Mouse (Mus musculus): ENCODE results near the gene Il27. TPM values are rescaled to one million over a fixed set of nuclear protein-coding genes. Genes with fewer than 3 reads are reported as not detected.
"Not testable (repeated sequence)": the region's sequence is repeated elsewhere in the genome, so short reads cannot be mapped to it uniquely, and the experiment has no call there.

Gene Il27
- not detected in 2 replicates for polyA plus RNA-seq (2015; fragmentation: Nextera tagmentation; extraction: Ambion mirVana)

DNA sequence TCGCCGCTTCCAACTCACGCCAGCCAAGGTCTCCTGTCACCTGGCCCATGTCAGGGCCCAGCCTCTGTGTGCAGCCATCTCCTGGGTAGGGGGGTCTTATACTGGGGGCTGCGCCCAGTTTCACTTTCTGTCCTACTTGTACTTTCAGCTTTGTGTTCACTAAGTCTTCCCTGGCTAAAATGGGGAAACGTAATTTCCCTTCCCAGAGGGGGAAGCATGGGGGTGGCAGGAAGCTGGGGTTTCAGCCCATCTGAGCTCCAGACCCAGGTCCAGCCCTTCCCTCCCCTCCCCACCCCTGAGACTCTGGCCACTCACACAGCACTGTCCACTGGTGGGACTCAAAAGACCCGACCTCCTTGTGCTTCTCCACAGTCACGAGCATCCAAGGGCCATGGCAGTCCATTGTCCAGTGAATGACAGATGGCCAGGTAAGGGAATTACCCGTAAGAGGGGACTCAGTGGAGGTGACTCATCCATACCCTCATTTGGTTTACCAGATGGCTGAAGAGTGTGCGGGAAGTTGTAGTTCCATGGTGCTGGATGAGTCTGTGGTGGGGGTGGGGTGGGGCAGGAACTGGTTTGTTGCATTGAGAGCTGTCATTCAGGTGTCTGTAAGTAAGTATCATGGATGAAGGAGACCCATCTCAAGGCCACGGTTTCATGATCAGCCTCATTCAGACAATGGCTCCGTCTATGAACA lies at the start of gene Il27:
Gene Il27 (minus strand): TSS at position 80 of the 700 bp plus-strand sequence.
- Histone ChIP-seq H3K9ac (no peak within 1 kb of the TSS), H3K4me1 (no peaks in the 10 kb centered on the region), H3K27me3 (peaks cover 9% of the 10 kb centered on the region), H3K27ac (no peak within 1 kb of the TSS), H3K4me3 (no peak within 1 kb of the TSS), H3K9me3 (no peaks in the 10 kb centered on the region), H3K36me3 (no peaks in the 10 kb centered on the region), H3K4me2 (no peak within 1 kb of the TSS)
- WGBS, result 79% methylated on average over 11 of the region's 11 CpGs
- ATAC-seq (ENCODE audit: insufficient number of reproducible peaks, insufficient read depth, low FRiP score, low TSS enrichment, low read depth), result no peak

- Histone ChIP-seq H3K4me2 (no peak overlapping the region), H3K9me3 (no peaks in the 10 kb centered on the region), H3K4me1 (no peaks in the 10 kb centered on the region; the same call in 1 of the 2 replicates), H3K27me3 (no peaks in the 10 kb centered on the region), H3K27ac (no peak overlapping the region), H3K36me3 (no peaks in the 10 kb centered on the region), H3K4me3 (no peak overlapping the region), H3K9ac (no peak overlapping the region)
- 63% methylated on average over 3 of the region's 3 CpGs for WGBS
- ATAC-seq (ENCODE audit: insufficient number of reproducible peaks, insufficient read depth, low FRiP score, low TSS enrichment, low read depth), result no peak
Measured at GRCm38 (mm10) chr7:126644345-126644744, 49.6 kb upstream of the Il27 start.

- WGBS, result 69% methylated on average over 3 of the region's 3 CpGs
Measured at GRCm38 (mm10) chr7:126643244-126643617, 48.5 kb upstream of the Il27 start.

GRCm38 (mm10) chr7:126642545-126643243 lies 48.0 kb upstream of the Il27 start:
- no peak overlapping the region for H3K27ac ChIP-seq
- H3K4me3 ChIP-seq, result no peak overlapping the region
- H3K9me3 ChIP-seq, result no peaks in the 10 kb centered on the region
- no peaks in the 10 kb centered on the region for H3K4me1 ChIP-seq
- no peak for ATAC-seq (ENCODE audit: insufficient number of reproducible peaks, insufficient read depth, low FRiP score, low TSS enrichment, low read depth)
- H3K36me3 ChIP-seq, result no peaks in the 10 kb centered on the region
- whole genome bisulfite sequencing, result 69% methylated on average over 5 of the region's 5 CpGs
- H3K27me3 ChIP-seq, result no peaks in the 10 kb centered on the region
- H3K4me2 ChIP-seq, result no peak overlapping the region
- H3K9ac ChIP-seq, result no peak overlapping the region

More at GRCm38 (mm10) chr7:126643244-126643617, 48.5 kb upstream of the Il27 start:
- H3K4me2 ChIP-seq; H3K36me3 ChIP-seq; H3K9ac ChIP-seq; ATAC-seq (ENCODE audit: insufficient number of reproducible peaks, insufficient read depth, low FRiP score, low TSS enrichment, low read depth); H3K27ac ChIP-seq; H3K4me1 ChIP-seq; H3K4me3 ChIP-seq; H3K27me3 ChIP-seq; H3K9me3 ChIP-seq: not testable (repeated sequence)

- no peak overlapping the region for H3K4me3 ChIP-seq
- H3K9ac ChIP-seq, result no peak overlapping the region
- ATAC-seq (ENCODE audit: insufficient number of reproducible peaks, insufficient read depth, low FRiP score, low TSS enrichment, low read depth), result no peak
- 13% methylated on average over 4 of the region's 4 CpGs for WGBS
- H3K9me3 ChIP-seq, result no peaks in the 10 kb centered on the region
- no peak overlapping the region for H3K4me2 ChIP-seq
- no peaks in the 10 kb centered on the region for H3K36me3 ChIP-seq
- H3K27ac ChIP-seq, result no peak overlapping the region
- H3K27me3 ChIP-seq, result no peaks in the 10 kb centered on the region
- H3K4me1 ChIP-seq, result no peaks in the 10 kb centered on the region
Measured at GRCm38 (mm10) chr7:126636733-126637520, 42.2 kb upstream of the Il27 start.

GRCm38 (mm10) chr7:126635375-126635774 lies 40.6 kb upstream of the Il27 start:
- H3K4me2 ChIP-seq, result no peak overlapping the region
- no peak overlapping the region for H3K27ac ChIP-seq
- H3K27me3 ChIP-seq, result no peaks in the 10 kb centered on the region
- H3K9ac ChIP-seq, result no peak overlapping the region
- H3K9me3 ChIP-seq, result no peaks in the 10 kb centered on the region
- ATAC-seq (ENCODE audit: insufficient number of reproducible peaks, insufficient read depth, low FRiP score, low TSS enrichment, low read depth), result no peak
- H3K4me3 ChIP-seq, result no peak overlapping the region
- no peaks in the 10 kb centered on the region for H3K4me1 ChIP-seq
- H3K36me3 ChIP-seq, result no peaks in the 10 kb centered on the region

DNA sequence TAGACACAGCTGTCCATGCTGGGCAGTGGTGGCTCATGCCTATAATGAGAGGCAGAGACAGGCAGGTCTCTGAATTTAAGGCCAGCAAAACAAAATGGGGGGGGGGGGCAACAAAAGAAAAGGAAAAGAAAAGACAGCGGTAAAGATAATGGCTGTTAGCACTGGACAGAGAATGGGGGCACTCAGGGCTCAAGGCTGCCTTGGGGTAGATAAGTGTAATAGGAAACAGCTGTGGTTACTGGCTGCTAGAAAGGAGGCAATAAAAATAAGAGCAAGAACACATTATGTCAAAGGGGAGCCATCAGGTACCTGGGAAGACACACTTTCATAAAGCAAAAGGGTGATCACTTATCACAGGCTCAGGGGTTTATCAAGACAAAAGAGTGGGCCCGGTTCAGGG lies 37.7 kb upstream of the Il27 start:
- ATAC-seq (ENCODE audit: insufficient number of reproducible peaks, insufficient read depth, low FRiP score, low TSS enrichment, low read depth), result no peak
- no peak overlapping the region for H3K4me3 ChIP-seq
- 73% methylated on average over 2 of the region's 2 CpGs for WGBS
- no peaks in the 10 kb centered on the region for H3K27me3 ChIP-seq
- no peak overlapping the region for H3K4me2 ChIP-seq
- H3K27ac ChIP-seq, result no peak overlapping the region
- peaks cover 5% of the 10 kb centered on the region; the same call in 1 of the 2 replicates for H3K4me1 ChIP-seq
- H3K9ac ChIP-seq, result no peak overlapping the region
- no peaks in the 10 kb centered on the region for H3K36me3 ChIP-seq
- no peaks in the 10 kb centered on the region for H3K9me3 ChIP-seq

- H3K9ac ChIP-seq, result no peak within 1 kb of the TSS
- no peak within 1 kb of the TSS for H3K4me2 ChIP-seq
- no peaks in the 10 kb centered on the region for H3K36me3 ChIP-seq
- H3K9me3 ChIP-seq, result no peaks in the 10 kb centered on the region
- H3K4me3 ChIP-seq, result no peak within 1 kb of the TSS
- H3K27ac ChIP-seq, result no peak within 1 kb of the TSS
- WGBS, result 89% methylated on average over 4 of the region's 4 CpGs
- H3K4me1 ChIP-seq, result peaks cover 7% of the 10 kb centered on the region; the same call in 1 of the 2 replicates
- no peak for ATAC-seq (ENCODE audit: insufficient number of reproducible peaks, insufficient read depth, low FRiP score, low TSS enrichment, low read depth)
- H3K27me3 ChIP-seq, result no peaks in the 10 kb centered on the region
Measured at GRCm38 (mm10) chr7:126630824-126631518, 36.2 kb upstream of the Il27 start, which contains the start of gene Nupr1. TSS of gene Nupr1 (minus strand) at chr7:126630861.

- Histone ChIP-seq H3K4me3 (no peak overlapping the region), H3K9ac (no peak overlapping the region), H3K4me1 (peaks cover 13% of the 10 kb centered on the region), H3K27ac (no peak overlapping the region), H3K36me3 (no peaks in the 10 kb centered on the region), H3K9me3 (no peaks in the 10 kb centered on the region), H3K4me2 (no peak overlapping the region), H3K27me3 (no peaks in the 10 kb centered on the region)
- WGBS, result 59% methylated on average over 3 of the region's 3 CpGs
- ATAC-seq (ENCODE audit: insufficient number of reproducible peaks, insufficient read depth, low FRiP score, low TSS enrichment, low read depth), result no peak
Measured at GRCm38 (mm10) chr7:126629915-126630314, 35.2 kb upstream of the Il27 start.

GRCm38 (mm10) chr7:126628111-126628510 lies 33.4 kb upstream of the Il27 start:
- H3K4me3 ChIP-seq, result no peak overlapping the region
- no peak for ATAC-seq (ENCODE audit: insufficient number of reproducible peaks, insufficient read depth, low FRiP score, low TSS enrichment, low read depth)
- 48% methylated on average over 6 of the region's 6 CpGs for WGBS
- no peaks in the 10 kb centered on the region for H3K27me3 ChIP-seq
- H3K4me1 ChIP-seq, result peaks cover 13% of the 10 kb centered on the region
- H3K27ac ChIP-seq, result peak overlapping the region; percentile 61
- H3K4me2 ChIP-seq, result no peak overlapping the region
- peak overlapping the region; percentile 37 for H3K9ac ChIP-seq
- H3K9me3 ChIP-seq, result no peaks in the 10 kb centered on the region
- no peaks in the 10 kb centered on the region for H3K36me3 ChIP-seq
